Mouse (Mus musculus): ENCODE results near the gene Xrra1.
"Not testable (repeated sequence)": the region's sequence is repeated elsewhere in the genome, so short reads cannot be mapped to it uniquely, and the experiment has no call there.

The Xrra1 gene

DNA sequence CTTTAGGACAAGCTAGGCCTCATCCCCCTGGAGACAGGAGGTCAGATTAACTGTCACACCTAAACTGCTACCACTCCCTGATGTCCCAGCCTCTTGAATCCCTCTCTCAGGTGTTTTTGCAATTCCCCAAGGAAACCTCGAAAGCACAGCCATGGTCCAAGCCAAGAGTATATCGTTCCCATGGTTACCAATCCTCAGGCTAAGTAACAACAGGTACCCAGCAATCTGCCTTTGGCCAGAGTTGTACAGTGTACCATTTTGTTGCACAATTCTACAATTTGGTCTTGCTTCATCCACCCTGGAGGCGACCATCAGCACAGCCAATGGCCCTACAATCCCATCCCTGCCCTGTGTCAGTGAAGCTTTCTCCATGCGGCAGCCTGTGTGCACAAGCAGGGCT, 38.0 kb downstream of the Xrra1 start:
- no peak for DNase-seq (ENCODE audit: low spot score)

GRCm38 (mm10) chr7:99902208-99902607, 43.3 kb downstream of the Xrra1 start:
- DNase-seq (ENCODE audit: low spot score) = no peak

DNA sequence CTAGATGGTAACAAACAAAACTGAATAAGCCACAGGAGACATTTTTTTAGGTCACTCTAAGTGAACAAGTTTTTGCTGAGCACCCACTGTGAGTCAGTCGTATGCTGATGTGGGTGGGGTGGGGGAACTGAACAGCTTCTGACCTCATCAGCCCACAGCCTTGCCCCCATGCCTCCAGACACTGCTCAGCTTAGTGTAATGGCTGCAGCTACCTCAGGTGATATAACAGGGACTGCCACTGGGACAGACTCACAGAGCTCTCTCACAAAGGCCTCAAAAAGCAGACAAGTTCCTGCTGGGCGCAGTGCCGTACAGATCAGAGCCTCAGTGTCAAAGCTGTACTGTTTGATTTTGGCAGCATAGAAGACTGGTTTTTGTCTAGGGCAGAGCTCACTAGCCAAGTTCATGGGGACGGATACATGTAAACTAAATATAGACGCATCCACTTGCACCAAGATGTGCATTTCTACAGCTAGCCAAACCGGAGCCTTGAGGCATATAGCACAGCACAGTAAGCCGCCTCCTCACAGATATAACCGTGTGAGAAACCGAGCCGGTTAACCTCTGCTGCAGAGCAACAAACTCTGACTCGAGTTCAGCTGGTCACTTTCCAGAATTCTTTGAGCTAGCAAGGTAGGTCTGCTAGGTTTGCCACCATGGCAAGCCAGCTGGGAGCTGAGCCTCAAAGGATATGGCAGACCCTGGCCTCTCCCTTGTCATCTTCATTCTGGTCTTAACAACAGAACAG, 44.2 kb downstream of the Xrra1 start:
- no peak for DNase-seq (ENCODE audit: low spot score)

- no peak for DNase-seq (ENCODE audit: low spot score)
Observed at GRCm38 (mm10) chr7:99904421-99905005, 45.6 kb downstream of the Xrra1 start.

DNA sequence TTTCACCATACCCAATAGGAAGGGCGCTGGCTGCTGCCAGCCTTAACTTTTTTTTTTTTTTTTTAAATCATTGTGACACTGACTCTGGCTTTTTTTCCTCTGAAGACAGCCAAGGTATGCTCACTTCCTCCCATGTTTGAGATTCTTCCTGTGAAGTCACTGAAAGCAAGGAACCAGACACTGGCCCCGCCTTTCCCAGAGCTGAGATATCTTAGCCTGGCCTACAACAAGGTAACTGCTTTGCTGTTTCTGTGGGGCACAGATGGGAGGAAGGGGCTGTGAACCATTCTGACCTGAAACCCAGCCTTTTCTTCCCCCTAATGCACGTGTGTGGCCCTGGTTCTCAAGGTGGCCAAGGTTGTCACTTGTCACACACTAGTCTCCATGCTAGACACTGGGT, 47.4 kb downstream of the Xrra1 start:
- DNase-seq (ENCODE audit: low spot score) = no peak

GRCm38 (mm10) chr7:99907463-99907862, 48.5 kb downstream of the Xrra1 start:
- DNase-seq (ENCODE audit: low spot score) = no peak

DNA sequence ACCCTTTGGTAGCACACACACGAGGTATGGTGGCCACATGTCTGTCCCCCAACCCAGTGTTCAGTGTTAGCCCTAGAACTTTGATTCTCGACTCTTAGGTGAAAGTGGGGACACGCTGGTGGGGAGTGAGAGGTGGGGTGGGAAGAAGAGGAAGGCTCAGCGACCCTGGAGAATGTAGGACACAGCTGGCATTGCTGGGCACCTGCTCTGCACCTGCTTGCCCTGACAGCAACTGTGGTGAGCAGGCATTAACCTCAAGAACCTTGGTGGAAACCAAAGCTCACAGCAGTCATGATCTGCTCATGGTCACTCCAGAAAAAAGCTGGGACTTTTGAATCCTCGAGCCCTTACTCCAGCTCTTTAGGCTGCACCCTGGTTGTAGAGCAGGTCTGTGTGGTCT, 52.1 kb downstream of the Xrra1 start:
- DNase-seq (ENCODE audit: low spot score) = no peak

DNA sequence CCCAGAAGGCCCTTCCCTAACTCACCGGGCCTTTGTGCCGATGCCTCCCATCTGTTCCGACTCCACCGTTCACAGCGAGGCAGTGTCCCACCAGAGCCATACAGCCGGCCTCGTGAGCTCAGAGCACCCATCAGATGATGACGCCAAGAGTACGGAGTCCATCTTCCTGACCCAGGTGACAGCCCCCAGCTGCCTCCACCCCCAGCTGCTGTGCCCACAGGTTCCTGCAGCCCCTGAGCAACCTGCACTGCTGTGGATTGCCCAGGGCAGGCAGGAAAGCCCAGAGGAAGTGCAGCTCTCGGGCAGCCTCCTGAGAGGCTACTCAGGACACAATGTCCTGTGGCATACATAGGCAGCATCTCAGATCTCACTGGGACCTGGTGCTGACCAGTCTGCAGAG, 55.4 kb downstream of the Xrra1 start:
- DNase-seq (ENCODE audit: low spot score) = no peak

GRCm38 (mm10) chr7:99915511-99915910, 56.6 kb downstream of the Xrra1 start:
- no peak for DNase-seq (ENCODE audit: low spot score)

GRCm38 (mm10) chr7:99916741-99917319, 57.9 kb downstream of the Xrra1 start:
- DNase-seq (ENCODE audit: low spot score) = peak; percentile 77

DNA sequence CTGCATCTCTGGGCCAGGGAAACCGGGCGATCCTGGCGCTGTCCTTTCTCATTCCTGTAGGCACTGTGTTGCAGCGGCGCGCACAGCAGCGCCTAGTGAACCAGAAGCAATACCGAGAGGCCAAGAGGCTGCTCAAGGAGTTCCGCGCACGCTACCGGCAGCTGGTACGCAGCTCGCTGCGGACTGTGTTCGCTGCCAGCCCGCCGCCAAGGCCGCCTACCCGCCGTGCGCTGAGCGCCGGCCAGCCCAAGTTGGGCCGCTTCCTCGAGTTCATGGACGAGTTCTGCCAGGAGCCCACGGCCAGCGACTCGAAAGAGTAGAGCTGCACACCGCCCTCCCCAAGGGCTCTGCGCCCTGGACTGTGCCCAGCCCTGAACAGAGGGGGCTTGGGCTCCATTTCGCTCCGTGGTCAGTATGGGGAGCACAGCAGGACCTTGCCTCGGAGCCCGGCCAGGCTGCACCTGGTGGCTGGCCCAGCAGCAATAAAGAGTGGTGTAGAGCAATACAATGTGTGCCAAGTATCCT, 58.5 kb downstream of the Xrra1 start:
- peak; percentile 69 for DNase-seq (ENCODE audit: low spot score)

DNA sequence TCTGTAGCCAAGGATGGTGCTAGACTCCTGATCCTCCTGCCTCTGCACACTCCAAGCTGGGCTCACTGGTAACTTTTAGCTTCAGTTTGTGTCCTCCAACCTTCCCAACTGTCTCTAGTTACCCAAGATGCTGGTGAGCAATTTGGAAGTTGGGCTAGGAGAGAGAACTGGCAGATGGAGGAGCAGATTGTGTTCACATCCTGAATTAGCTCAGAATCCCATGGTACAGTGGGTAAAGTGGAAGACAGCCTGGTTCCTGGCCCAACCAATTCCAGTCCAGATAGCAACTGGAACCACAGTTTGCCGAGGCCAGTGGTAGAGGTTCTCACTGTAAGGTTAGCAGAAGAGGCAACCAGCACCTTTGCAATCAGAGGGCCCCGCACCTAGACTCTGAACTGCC, 60.2 kb downstream of the Xrra1 start:
- DNase-seq (ENCODE audit: low spot score) = no peak

DNA sequence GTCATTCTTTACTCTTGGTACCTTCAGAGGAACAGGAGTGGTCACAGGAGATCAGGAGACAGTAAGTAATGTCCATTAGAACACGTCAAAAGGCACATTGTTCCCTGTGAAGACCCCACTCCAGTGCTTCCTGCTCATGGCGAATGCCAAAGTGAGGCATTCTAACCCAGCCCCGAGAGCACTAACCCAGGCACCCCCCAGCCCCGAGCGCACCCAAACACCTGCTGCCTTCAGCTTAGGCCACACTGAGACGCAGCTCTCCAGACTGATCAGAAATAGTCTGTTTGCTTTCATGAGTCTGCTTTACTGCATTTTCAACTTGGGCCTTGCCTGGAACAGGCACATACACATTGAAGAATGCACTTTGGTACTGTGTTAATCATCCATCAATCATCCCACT, 61.1 kb downstream of the Xrra1 start:
- DNase-seq (ENCODE audit: low spot score) = no peak

GRCm38 (mm10) chr7:99920416-99920815, 61.5 kb downstream of the Xrra1 start:
- no peak for DNase-seq (ENCODE audit: low spot score)

- DNase-seq (ENCODE audit: low spot score) = peak; percentile 75
Observed at GRCm38 (mm10) chr7:99926916-99927714, 68.2 kb downstream of the Xrra1 start.

GRCm38 (mm10) chr7:99935758-99936157, 76.8 kb downstream of the Xrra1 start:
- DNase-seq (ENCODE audit: low spot score) = no peak

GRCm38 (mm10) chr7:99940669-99941068, 81.8 kb downstream of the Xrra1 start:
- DNase-seq (ENCODE audit: low spot score) = no peak

DNA sequence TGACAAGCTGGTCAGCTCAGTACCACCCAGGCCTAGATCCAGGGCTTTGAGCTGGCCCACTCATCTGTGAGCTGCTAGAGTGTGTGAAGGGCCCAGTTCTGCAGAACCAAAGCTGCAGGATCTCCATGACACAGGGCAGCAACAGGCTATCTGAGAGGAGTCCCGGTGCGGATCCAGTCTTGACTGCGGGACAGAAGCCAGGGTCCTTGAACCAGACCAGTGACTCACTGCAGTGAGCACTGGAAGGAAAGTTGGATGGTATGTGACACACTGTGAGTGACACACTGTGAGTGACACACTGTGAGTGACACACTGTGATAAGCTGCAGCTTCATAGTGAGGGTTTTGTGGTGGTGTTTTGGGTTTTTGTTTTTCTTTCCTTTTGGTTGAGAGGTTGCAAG, 85.6 kb downstream of the Xrra1 start:
- DNase-seq (ENCODE audit: low spot score) = no peak

GRCm38 (mm10) chr7:99945012-99945411, 86.1 kb downstream of the Xrra1 start:
- not testable (repeated sequence) for DNase-seq (ENCODE audit: low spot score)

GRCm38 (mm10) chr7:99945939-99946338, 87.0 kb downstream of the Xrra1 start:
- DNase-seq (ENCODE audit: low spot score) = no peak

DNA sequence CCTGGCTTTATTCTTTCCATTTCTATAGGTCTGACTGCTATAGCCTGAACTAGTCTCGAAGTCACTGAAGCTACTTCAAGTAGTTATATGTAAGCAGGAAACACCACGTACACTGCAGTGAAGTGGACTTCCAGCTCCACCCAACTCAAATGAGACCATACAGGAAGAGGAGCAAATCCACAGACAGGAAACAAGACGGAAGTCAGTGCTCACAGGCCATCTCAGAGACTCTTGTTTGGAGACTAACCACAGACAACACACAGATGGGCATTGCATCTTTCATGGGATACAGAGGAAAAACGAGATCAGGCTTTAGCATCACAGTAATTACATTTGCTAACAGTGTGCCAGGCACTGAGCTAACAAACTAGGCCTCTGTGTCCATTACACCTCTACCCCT, 87.4 kb downstream of the Xrra1 start:
- DNase-seq (ENCODE audit: low spot score) = no peak

GRCm38 (mm10) chr7:99947329-99947728, 88.4 kb downstream of the Xrra1 start:
- no peak for DNase-seq (ENCODE audit: low spot score)

Measured in retina, embryonic 14.5 days (tissue).